Mouse (Mus musculus) hindbrain, embryonic 10.5 days (tissue): ENCODE data around the gene Bcas3. TPM values are rescaled to one million over a fixed set of nuclear protein-coding genes. Genes with fewer than 3 reads are reported as not detected.

ENCODE experiments used
- DNase-seq: peaks from one replicate; pipeline ENCODE4 v3.0.0-alpha.2; 2017; ENCODE audit warnings: low spot score
- H3K27ac ChIP-seq: fragments of 300-500 bp; sonication (generic); 2 replicates; pipeline ENCODE4 v1.5.1; 2016; ENCODE audit warnings: mild to moderate bottlenecking, moderate library complexity
- H3K27me3 ChIP-seq: fragments of 300-500 bp; sonication (generic); 2 replicates; pipeline ENCODE4 v1.6.1; 2016; ENCODE audit warnings: mild to moderate bottlenecking; ENCODE audit not compliant: poor library complexity, insufficient read depth, severe bottlenecking
- H3K36me3 ChIP-seq: fragments of 300-500 bp; sonication (generic); 2 replicates; pipeline ENCODE4 v1.6.1; 2016; ENCODE audit warnings: mild to moderate bottlenecking, moderate library complexity
- H3K4me1 ChIP-seq: fragments of 300-500 bp; sonication (generic); replicated peaks from 2 replicates; pipeline ENCODE4 v1.6.1; 2016; ENCODE audit warnings: mild to moderate bottlenecking
- H3K4me3 ChIP-seq: fragments of 300-500 bp; sonication (generic); 2 replicates; pipeline ENCODE4 v1.5.1; 2016; ENCODE audit warnings: mild to moderate bottlenecking, moderate library complexity
- H3K9me3 ChIP-seq: fragments of 300-500 bp; sonication (generic); 2 replicates; pipeline ENCODE4 v1.6.1; 2016; ENCODE audit warnings: mild to moderate bottlenecking, moderate library complexity
- WGBS: fragments of 180-500 bp; shearing (Covaris S2); methylation state at CpG from one replicate; pipeline ENCODE4 v1.1.7; 2016; 5-methylcytosine and 5-hydroxymethylcytosine counted together
- polyA plus RNA-seq: library from polyadenylated mRNA; unstranded; fragments of >200 nt; fragmentation: Nextera tagmentation; extraction: Ambion mirVana; gene quantifications from 2 replicates; pipeline ENCODE4 v1.2.1, GENCODE M21; 2016

Gene Bcas3
- polyA plus RNA-seq, 1 experiment from 2014 or later, result 37.3 TPM

- Histone ChIP-seq H3K36me3 (no peaks in the 10 kb centered on the region), H3K27me3 (peaks cover 10% of the 10 kb centered on the region), H3K9me3 (no peaks in the 10 kb centered on the region), H3K27ac (no peak overlapping the region), H3K4me3 (no peak overlapping the region), H3K4me1 (peaks cover 23% of the 10 kb centered on the region)
- 80% methylated on average over 6 of the region's 6 CpGs for WGBS
- DNase-seq, result no peak
Measured at GRCm38 (mm10) chr11:85724159-85724558, 371.2 kb downstream of the Bcas3 start.

DNA sequence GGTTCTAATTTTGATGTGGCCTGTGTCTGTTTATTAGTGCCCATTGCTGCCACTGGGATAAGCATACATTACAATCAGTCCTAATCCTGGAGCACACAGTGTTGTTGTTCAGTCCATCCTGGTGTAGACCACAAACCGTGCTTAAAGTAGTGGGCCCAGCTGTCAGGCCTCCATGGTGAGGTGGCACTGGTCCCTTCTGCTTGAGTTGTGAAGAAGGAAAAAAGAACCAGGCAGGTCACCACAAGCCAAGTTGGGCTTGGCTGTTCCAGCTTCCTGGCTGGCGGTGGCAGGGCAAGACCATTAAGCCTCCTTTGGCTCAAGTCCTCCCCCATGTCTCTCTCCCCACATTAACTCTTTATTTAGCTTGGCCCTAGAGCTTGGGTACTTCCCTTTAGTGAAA, 376.8 kb downstream of the Bcas3 start:
- H3K4me1 ChIP-seq, result peaks cover 9% of the 10 kb centered on the region
- peaks cover 16% of the 10 kb centered on the region; the same call in 1 of the 2 replicates for H3K27me3 ChIP-seq
- H3K4me3 ChIP-seq, result no peak overlapping the region
- no peaks in the 10 kb centered on the region for H3K9me3 ChIP-seq
- WGBS, result 91% methylated on average over 2 of the region's 2 CpGs
- DNase-seq, result no peak
- no peaks in the 10 kb centered on the region for H3K36me3 ChIP-seq
- no peak overlapping the region for H3K27ac ChIP-seq

- H3K36me3 ChIP-seq, result no peaks in the 10 kb centered on the region
- 64% methylated on average over 4 of the region's 4 CpGs for WGBS
- H3K4me3 ChIP-seq, result no peak overlapping the region
- H3K27ac ChIP-seq, result no peak overlapping the region
- DNase-seq, result no peak
- H3K4me1 ChIP-seq, result peaks cover 14% of the 10 kb centered on the region
- no peaks in the 10 kb centered on the region for H3K9me3 ChIP-seq
- peaks cover 42% of the 10 kb centered on the region for H3K27me3 ChIP-seq
Measured at GRCm38 (mm10) chr11:85732462-85733012, 379.6 kb downstream of the Bcas3 start.

DNA sequence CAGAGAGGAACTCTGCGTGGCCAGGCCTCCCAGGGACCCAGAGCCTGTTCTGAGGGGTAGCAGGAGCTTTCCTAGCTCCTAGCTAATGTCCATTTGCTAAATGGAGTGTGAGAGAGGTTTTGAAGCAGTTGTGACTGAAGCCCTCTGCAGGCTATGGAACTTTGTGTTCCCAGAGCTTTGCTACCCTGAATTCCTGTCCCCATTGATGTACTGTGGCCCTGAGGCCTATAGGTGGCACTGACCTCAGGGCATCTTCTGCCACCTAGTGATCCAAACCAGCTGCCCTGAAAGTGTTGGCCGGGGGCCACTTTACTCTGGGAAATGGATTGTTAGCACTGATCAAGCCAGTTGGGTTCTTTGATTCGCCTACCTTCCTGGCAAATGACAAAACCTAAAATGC, 380.6 kb downstream of the Bcas3 start:
- no peak for DNase-seq
- Histone ChIP-seq H3K4me3 (no peak overlapping the region), H3K36me3 (no peaks in the 10 kb centered on the region), H3K9me3 (no peaks in the 10 kb centered on the region), H3K4me1 (peaks cover 19% of the 10 kb centered on the region), H3K27me3 (peaks cover 43% of the 10 kb centered on the region), H3K27ac (no peak overlapping the region)
- WGBS, result 55% methylated on average over 3 of the region's 3 CpGs

GRCm38 (mm10) chr11:85734317-85735211, 381.6 kb downstream of the Bcas3 start:
- Histone ChIP-seq H3K36me3 (no peaks in the 10 kb centered on the region), H3K27me3 (peaks cover 52% of the 10 kb centered on the region), H3K4me1 (peaks cover 25% of the 10 kb centered on the region), H3K4me3 (no peak overlapping the region), H3K27ac (no peak overlapping the region), H3K9me3 (no peaks in the 10 kb centered on the region)
- DNase-seq, result no peak
- 52% methylated on average over 7 of the region's 7 CpGs for WGBS

DNA sequence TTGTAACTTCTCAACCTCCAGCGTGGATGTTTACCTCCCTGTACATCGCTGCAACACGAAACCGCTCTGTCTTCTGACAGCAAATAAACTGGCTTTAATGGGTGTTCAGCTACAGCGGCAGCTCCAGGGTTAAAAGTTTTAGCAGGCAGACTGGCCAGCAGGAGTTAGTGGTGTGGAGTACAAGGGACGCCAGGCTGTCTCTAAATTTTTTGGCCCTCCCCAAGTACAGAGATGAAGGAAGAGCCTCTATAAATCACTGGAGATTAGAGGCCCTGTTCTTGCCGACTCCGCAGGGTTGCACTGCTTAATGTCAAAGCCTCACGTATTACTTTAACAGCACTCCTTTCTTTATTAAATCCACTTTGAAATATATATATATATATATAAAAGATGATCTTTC, 384.3 kb downstream of the Bcas3 start:
- Histone ChIP-seq H3K27ac (no peak overlapping the region), H3K27me3 (peaks cover 65% of the 10 kb centered on the region), H3K9me3 (no peaks in the 10 kb centered on the region), H3K36me3 (no peaks in the 10 kb centered on the region), H3K4me1 (peaks cover 40% of the 10 kb centered on the region), H3K4me3 (no peak overlapping the region)
- 55% methylated on average over 9 of the region's 9 CpGs for WGBS
- no peak for DNase-seq

DNA sequence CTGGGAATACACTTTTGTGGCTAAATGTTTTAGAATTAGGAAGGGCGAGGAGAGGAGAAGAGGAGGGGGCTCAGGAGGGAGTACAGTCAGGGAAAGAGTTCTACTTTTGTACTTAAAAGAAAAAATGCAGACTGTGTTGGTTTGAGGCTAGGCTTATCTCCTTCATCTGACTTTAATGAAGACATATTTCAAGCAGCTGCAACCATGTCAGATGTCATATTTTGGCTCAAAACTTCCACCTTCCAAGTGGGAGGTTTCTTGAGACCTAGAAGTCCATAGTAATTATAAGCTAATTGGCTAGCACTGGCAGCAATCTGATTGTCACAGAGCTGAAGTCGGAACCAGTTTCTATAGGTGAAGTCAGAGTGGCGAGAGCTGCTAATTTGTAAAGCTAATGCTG, 384.9 kb downstream of the Bcas3 start:
- WGBS, result 52% methylated on average over 3 of the region's 3 CpGs
- Histone ChIP-seq H3K27ac (no peak overlapping the region), H3K4me1 (peaks cover 42% of the 10 kb centered on the region), H3K27me3 (peaks cover 71% of the 10 kb centered on the region), H3K4me3 (no peak overlapping the region), H3K36me3 (no peaks in the 10 kb centered on the region), H3K9me3 (no peaks in the 10 kb centered on the region)
- DNase-seq, result no peak

DNA sequence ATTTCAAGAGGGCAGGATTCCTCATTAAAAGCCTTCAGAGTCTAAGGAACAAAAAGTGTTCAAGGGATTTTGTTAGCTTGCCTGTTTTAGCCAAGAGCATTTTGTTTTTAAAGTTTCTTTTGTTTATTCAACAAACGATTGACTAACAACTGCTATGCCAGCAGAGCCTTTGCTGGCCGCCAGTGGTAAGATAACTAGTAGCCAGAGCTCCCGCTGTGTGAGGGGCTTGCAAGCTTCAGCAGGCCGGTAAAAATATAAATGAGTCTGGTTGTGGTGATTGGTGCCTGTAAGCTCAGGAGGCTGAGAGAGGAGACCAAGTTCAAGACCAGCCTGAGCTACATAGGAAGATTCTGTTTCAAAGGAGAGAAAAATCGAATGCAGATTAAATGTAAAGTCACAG, 385.6 kb downstream of the Bcas3 start:
- Histone ChIP-seq H3K27ac (no peak overlapping the region), H3K27me3 (peaks cover 66% of the 10 kb centered on the region), H3K4me1 (peaks cover 42% of the 10 kb centered on the region), H3K36me3 (no peaks in the 10 kb centered on the region), H3K4me3 (no peak overlapping the region), H3K9me3 (no peaks in the 10 kb centered on the region)
- no peak for DNase-seq
- WGBS, result 28% methylated on average over 5 of the region's 5 CpGs

GRCm38 (mm10) chr11:85739266-85739977, 386.5 kb downstream of the Bcas3 start:
- Histone ChIP-seq H3K4me1 (peaks cover 36% of the 10 kb centered on the region), H3K27me3 (peaks cover 61% of the 10 kb centered on the region), H3K27ac (no peak overlapping the region), H3K9me3 (no peaks in the 10 kb centered on the region), H3K36me3 (no peaks in the 10 kb centered on the region), H3K4me3 (no peak overlapping the region)
- no peak for DNase-seq
- WGBS, result 60% methylated on average over 6 of the region's 6 CpGs

DNA sequence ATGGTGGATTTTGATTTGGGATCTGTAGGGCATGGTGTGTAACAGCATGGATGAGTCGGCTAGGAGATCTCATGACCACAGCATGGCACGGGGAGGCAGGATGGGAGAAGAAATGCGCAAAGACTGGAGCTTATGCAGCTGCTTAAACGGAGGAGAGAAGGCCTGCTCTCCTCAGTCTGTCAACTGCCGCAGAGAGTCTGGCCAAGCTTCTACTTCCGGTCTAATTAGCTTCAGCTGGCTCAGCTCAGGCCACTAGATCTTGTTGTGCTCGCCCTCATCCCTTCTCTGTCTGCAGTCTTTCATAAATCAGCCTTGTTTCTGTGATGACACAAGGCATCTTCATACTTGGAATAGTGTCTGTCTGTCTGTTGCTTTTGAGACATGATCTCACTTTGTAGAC, 393.4 kb downstream of the Bcas3 start:
- no peak overlapping the region for H3K4me3 ChIP-seq
- WGBS, result 79% methylated on average over 7 of the region's 7 CpGs
- peaks cover 11% of the 10 kb centered on the region; the same call in 1 of the 2 replicates for H3K27me3 ChIP-seq

DNA sequence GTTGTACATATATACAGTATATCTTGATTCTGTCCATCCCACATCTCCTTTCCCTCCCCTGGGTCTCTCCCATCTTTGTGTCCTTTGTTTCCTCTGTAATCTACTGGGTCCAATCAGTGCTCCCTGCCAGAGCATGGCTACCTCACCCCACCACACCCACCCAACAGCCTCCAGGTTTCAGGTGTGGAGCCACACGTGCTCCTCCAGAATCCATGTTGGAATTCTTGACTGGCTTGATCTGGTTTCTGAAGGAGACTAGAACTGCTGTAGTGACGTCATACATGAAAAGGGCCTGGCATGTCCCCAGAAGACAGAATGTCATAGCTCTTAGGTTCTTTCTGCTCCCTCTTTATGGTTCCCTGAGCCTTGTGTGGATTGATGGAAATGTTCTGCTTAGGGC, 395.9 kb downstream of the Bcas3 start:
- 89% methylated on average over 2 of the region's 2 CpGs for WGBS
- Histone ChIP-seq H3K27ac (no peak overlapping the region), H3K4me3 (no peak overlapping the region), H3K36me3 (no peaks in the 10 kb centered on the region), H3K27me3 (no peaks in the 10 kb centered on the region), H3K4me1 (peaks cover 16% of the 10 kb centered on the region), H3K9me3 (no peaks in the 10 kb centered on the region)
- DNase-seq, result no peak

More for the DNA sequence above, 393.4 kb downstream of the Bcas3 start:
- Histone ChIP-seq H3K4me1 (peaks cover 23% of the 10 kb centered on the region), H3K9me3 (no peaks in the 10 kb centered on the region), H3K36me3 (no peaks in the 10 kb centered on the region), H3K27ac (0 out of 2 replicates have a peak overlapping the region, but pooled peaks have one; percentile 8)
- DNase-seq, result no peak

DNA sequence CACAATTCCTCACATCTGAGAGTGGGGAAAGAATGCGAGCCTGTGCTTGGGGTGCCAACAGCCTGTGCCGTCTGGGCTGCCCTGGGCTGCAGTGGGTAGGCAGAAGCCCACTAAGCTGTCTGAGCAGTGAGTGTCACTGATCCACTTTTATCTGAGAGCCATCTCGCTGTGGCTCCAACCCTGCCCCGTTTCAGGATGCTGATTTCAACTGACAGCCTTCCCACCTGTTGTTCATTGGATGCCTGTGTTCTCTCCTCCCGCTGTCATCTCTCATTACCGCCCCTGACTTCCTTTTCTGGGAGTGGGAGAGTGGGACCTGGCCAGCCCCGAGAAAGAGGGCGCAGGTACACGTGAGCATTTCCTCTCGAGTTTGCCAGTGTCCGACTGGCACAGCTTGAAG, 398.2 kb downstream of the Bcas3 start:
- Histone ChIP-seq H3K27me3 (no peaks in the 10 kb centered on the region), H3K4me3 (no peak overlapping the region), H3K36me3 (no peaks in the 10 kb centered on the region), H3K4me1 (peaks cover 21% of the 10 kb centered on the region), H3K27ac (no peak overlapping the region), H3K9me3 (no peaks in the 10 kb centered on the region)
- no peak for DNase-seq
- 64% methylated on average over 11 of the region's 11 CpGs for WGBS
